Mouse (Mus musculus): ENCODE measurements around the gene 1190005I06Rik. TPM values are rescaled to one million over a fixed set of nuclear protein-coding genes. Genes with fewer than 3 reads are reported as not detected.

1190005I06Rik gene
- polyA plus RNA-seq, 1 experiment from 2014 or later: 8.3 TPM

DNA sequence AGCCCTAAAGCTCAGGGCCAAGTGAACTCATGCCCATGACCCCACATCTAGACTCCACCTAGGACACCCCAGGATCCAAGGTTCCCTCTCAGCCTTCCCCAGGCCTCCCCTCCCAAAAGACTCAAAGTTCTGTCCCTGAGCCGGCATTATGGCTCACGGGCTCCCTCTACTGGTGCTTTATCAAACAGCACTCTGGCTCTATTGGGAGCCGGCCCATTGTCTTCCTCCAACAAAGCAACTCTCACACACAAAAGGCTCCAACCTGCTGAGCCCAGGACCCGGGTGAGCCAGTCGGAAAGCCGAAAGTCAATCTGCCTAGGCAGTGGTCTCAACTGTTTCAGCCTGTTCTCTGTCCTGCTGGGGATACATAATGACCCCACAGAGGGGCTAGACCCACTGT, 29.3 kb downstream of the 1190005I06Rik start:
- no peak overlapping the region for H3K9ac ChIP-seq
- ATAC-seq (ENCODE audit: insufficient number of reproducible peaks, low FRiP score, low TSS enrichment, low read depth): peak; percentile 48; the same call in 1 of the 2 replicates
- no peaks in the 10 kb centered on the region for H3K9me3 ChIP-seq (replicated peaks)
- H3K27me3 ChIP-seq: no peaks in the 10 kb centered on the region
- no peak overlapping the region for H3K4me3 ChIP-seq (replicated peaks)
- no peak overlapping the region for H3K4me2 ChIP-seq (replicated peaks)
- H3K36me3 ChIP-seq: no peaks in the 10 kb centered on the region
- WGBS: 1% methylated on average over 6 of the region's 6 CpGs
- peaks cover 17% of the 10 kb centered on the region; the same call in 1 of the 2 replicates for H3K4me1 ChIP-seq
- H3K27ac ChIP-seq (replicated peaks): no peak overlapping the region

DNA sequence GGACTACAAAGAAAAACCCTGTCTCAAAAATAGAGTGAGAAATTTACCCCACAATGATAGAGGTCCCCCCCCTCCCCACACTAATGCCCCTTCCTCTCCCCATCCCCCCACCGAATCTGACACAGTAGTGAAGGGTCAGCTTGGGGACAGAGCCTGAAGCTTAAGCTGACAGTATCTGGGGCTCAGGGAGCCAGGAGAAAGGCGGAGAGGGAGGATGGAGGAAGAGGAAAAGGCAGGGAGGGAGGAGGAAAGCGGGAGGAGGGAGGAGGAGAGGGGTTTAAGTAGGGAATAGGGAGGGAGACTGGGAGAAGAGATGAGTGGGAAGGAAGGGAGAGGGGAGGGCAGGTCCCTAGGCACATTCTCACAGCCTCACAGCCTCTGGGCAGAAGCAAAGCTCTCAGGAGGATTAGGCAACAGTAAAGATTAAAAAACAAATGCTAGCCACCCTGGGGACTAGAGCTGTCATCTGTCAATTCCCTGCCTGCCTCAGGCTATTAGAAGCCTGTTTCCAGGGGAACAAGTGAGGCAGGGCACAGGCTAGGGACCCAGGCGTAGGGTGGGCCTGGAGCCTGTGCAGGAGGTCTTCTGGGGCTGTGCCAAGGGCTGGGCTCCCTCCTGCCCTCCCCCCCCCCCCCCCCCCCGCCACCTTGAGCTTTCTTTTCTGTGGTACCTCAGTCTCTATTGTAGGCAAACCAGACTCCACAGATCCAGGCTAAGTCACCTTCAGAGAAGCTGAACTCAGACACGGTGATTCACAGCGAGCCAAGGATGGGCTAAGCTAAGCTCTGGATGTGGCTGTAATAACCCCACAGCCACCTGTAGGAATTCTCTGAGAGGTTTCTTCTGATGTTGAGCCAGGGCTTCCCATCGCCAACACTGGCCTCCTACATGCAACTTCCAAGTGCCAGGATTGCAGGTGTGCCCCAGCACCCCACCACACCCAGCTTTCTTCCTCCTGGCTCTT, 30.5 kb downstream of the 1190005I06Rik start:
- no peaks in the 10 kb centered on the region for H3K36me3 ChIP-seq
- no peaks in the 10 kb centered on the region for H3K9me3 ChIP-seq (replicated peaks)
- no peaks in the 10 kb centered on the region for H3K27me3 ChIP-seq
- no peak overlapping the region for H3K4me3 ChIP-seq (replicated peaks)
- no peak overlapping the region for H3K9ac ChIP-seq
- peaks cover 17% of the 10 kb centered on the region; the same call in 1 of the 2 replicates for H3K4me1 ChIP-seq
- 31% methylated on average over 7 of the region's 8 CpGs for WGBS
- no peak overlapping the region for H3K4me2 ChIP-seq (replicated peaks)
- ATAC-seq (ENCODE audit: insufficient number of reproducible peaks, low FRiP score, low TSS enrichment, low read depth): no peak
- no peak overlapping the region for H3K27ac ChIP-seq (replicated peaks)

DNA sequence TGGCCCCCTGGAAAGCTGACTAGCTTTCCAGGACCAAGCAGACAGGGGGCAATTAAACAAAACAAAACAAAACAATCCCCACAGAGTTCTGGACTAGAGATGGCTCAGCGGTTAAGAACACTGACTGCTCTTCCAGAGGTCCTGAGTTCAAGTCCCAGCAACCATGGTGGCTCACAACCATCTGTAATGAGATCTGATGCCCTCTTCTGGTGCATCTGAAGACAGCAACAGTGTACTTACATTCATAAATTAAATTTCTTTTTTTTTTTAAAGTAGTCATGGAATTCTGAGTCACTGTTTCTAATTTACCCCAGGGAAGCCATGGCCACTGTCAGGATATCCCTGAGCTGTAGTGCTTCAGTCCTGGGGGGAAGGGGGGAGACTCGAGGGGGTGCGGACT, 32.9 kb downstream of the 1190005I06Rik start:
- H3K9ac ChIP-seq: no peak overlapping the region
- H3K36me3 ChIP-seq: no peaks in the 10 kb centered on the region
- H3K27ac ChIP-seq (replicated peaks): no peak overlapping the region
- H3K4me3 ChIP-seq (replicated peaks): no peak overlapping the region
- no peak overlapping the region for H3K4me2 ChIP-seq (replicated peaks)
- no peaks in the 10 kb centered on the region for H3K27me3 ChIP-seq
- 73% methylated on average over 3 of the region's 3 CpGs for WGBS
- H3K4me1 ChIP-seq: peaks cover 17% of the 10 kb centered on the region; the same call in 1 of the 2 replicates
- ATAC-seq (ENCODE audit: insufficient number of reproducible peaks, low FRiP score, low TSS enrichment, low read depth): no peak
- H3K9me3 ChIP-seq (replicated peaks): no peaks in the 10 kb centered on the region

DNA sequence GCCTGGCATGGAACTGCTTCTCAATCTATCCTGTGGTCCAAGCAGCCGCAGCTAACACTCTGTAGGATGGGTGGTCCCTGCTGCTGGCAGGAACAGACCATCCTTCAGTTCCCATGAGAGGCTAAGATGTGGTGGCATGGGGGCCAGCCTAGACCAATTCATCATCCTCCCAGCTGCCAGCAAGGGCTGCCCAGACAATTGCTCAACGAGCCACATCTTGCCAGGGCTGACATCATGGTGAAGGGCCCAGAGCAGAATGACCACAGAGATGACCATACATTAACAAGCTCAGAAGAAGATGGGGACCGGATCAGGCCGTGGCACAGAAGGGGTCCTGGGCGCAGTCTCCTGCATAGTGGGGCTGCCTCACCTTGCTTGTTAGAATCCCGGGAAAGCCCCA, 36.6 kb downstream of the 1190005I06Rik start:
- ATAC-seq (ENCODE audit: insufficient number of reproducible peaks, low FRiP score, low TSS enrichment, low read depth): no peak
- Histone ChIP-seq H3K4me2 (replicated peaks) (no peak overlapping the region), H3K27me3 (no peaks in the 10 kb centered on the region)

DNA sequence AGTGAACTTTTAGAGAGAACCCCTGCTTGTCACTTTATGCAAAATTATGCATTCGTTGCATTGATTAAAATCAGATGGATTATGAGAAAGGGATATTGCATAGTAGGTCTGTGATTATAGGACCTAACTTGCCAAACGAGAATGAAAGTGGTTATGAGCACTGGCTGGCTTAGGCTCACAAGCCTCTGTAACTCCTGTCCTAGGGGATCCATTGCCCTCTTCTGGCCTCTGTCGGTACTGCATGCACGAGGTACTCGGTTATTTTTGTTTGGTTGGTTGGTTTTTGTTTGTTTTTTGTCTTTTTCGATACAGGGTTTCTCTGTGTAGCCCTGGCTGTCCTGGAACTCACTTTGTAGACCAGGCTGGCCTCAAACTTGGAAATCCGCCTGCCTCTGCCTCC, 39.5 kb downstream of the 1190005I06Rik start:
- Histone ChIP-seq H3K4me3 (replicated peaks) (no peak overlapping the region), H3K27me3 (no peaks in the 10 kb centered on the region), H3K36me3 (no peaks in the 10 kb centered on the region), H3K4me1 (peaks cover 2% of the 10 kb centered on the region), H3K9me3 (replicated peaks) (no peaks in the 10 kb centered on the region), H3K27ac (replicated peaks) (no peak overlapping the region), H3K4me2 (replicated peaks) (no peak overlapping the region), H3K9ac (no peak overlapping the region)
- WGBS: 12% methylated on average over 7 of the region's 7 CpGs
- no peak for ATAC-seq (ENCODE audit: insufficient number of reproducible peaks, low FRiP score, low TSS enrichment, low read depth)

More for the DNA sequence above, 36.6 kb downstream of the 1190005I06Rik start:
- Histone ChIP-seq H3K9me3 (replicated peaks) (no peaks in the 10 kb centered on the region), H3K9ac (no peak overlapping the region), H3K36me3 (no peaks in the 10 kb centered on the region), H3K4me3 (replicated peaks) (no peak overlapping the region), H3K27ac (replicated peaks) (no peak overlapping the region), H3K4me1 (no peaks in the 10 kb centered on the region; the same call in 1 of the 2 replicates)
- WGBS: 76% methylated on average over 6 of the region's 6 CpGs

DNA sequence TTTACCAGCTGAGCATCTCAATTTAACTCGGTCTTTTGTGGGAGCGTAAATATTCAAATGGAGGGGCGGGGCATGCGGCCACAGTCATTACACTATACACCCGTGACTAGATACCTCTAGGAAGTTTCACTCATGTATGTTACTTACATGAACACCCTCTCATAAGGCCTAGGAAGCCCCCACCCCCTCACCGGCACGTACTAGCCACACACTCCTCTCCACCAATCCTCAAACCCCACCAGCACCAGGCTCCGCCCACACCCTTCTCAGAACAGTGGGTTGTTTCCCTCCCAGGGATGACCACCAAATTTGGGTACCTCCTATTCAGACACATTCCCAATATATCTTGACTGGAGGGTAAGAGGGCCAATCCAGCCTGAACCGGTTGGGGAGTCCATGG, 40.0 kb downstream of the 1190005I06Rik start:
- no peak for ATAC-seq (ENCODE audit: insufficient number of reproducible peaks, low FRiP score, low TSS enrichment, low read depth)

DNA sequence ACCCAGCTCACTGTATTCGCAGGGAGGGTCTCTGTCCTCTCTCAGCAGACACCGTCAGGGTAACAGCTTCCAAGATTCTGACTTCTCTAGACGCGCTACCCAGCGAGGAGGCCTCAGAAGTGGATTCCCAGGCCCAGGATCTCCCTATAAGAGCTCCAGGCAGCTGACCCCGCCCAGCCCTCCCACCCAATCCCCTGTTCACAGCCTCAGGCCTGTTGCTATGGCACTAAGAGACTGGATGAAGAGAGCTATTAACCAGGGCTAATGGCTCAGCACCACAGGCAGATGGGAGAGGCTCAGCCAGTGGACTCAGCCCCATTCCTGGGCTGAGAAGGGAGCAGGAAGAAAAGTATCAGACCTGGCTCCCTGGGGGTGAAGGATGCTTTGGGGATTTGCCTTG, 44.8 kb downstream of the 1190005I06Rik start:
- Histone ChIP-seq H3K9me3 (replicated peaks) (no peaks in the 10 kb centered on the region), H3K4me1 (peaks cover 19% of the 10 kb centered on the region), H3K27me3 (no peaks in the 10 kb centered on the region), H3K27ac (replicated peaks) (no peak overlapping the region), H3K4me2 (replicated peaks) (no peak overlapping the region), H3K9ac (no peak overlapping the region), H3K36me3 (no peaks in the 10 kb centered on the region), H3K4me3 (replicated peaks) (no peak overlapping the region)
- ATAC-seq (ENCODE audit: insufficient number of reproducible peaks, low FRiP score, low TSS enrichment, low read depth): no peak
- WGBS: 41% methylated on average over 6 of the region's 6 CpGs

More for the DNA sequence above, 40.0 kb downstream of the 1190005I06Rik start:
- H3K9ac ChIP-seq: no peak overlapping the region
- H3K9me3 ChIP-seq (replicated peaks): no peaks in the 10 kb centered on the region
- H3K36me3 ChIP-seq: no peaks in the 10 kb centered on the region
- H3K27ac ChIP-seq (replicated peaks): no peak overlapping the region
- H3K4me3 ChIP-seq (replicated peaks): no peak overlapping the region
- H3K4me1 ChIP-seq: peaks cover 6% of the 10 kb centered on the region
- no peaks in the 10 kb centered on the region for H3K27me3 ChIP-seq
- 78% methylated on average over 9 of the region's 9 CpGs for WGBS
- H3K4me2 ChIP-seq (replicated peaks): no peak overlapping the region

DNA sequence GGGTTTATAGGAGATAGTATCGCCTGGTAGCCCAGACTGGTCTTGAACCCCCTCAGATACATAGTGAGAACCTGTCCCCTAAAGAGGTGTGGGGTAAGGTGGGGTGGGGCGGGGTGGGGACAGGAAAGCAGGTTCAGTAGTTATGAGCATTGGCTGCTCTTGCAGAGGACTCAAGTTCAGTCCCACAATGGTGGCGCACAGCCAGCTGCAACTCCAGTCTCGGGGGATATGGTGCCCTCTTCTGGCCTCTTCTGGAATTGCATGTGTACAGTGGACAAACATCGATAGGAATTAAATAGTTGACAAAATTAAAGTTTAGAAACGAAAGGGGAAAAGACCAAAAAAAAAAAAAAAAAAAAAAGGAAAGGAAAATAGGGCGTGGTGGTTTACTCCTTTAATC, 47.9 kb downstream of the 1190005I06Rik start:
- no peak for ATAC-seq (ENCODE audit: insufficient number of reproducible peaks, low FRiP score, low TSS enrichment, low read depth)
- Histone ChIP-seq H3K9ac (no peak overlapping the region), H3K4me1 (peaks cover 19% of the 10 kb centered on the region), H3K27ac (replicated peaks) (no peak overlapping the region), H3K4me2 (replicated peaks) (no peak overlapping the region), H3K9me3 (replicated peaks) (no peaks in the 10 kb centered on the region), H3K4me3 (replicated peaks) (no peak overlapping the region), H3K36me3 (no peaks in the 10 kb centered on the region), H3K27me3 (no peaks in the 10 kb centered on the region)
- WGBS: 57% methylated on average over 7 of the region's 7 CpGs

DNA sequence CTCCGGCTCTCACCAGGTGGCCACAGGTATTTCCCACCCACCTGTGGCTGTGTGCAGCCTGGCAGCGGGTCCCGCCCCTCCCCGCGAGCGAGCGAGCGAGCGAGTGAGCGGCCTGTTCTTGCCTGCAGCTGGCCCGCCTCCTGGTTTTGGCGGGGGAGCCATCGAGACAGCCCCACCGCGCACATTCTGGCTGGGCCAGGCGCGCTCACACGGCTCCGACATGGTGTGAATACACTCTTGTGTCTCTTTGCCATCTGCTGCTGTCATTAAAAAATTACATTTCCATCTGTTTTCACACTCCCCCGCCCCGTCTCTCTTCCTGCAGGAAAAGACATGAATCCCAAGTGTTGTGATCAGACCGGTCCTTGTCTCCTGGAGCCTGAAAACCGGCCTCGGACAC, 48.9 kb downstream of the 1190005I06Rik start:
- H3K9me3 ChIP-seq (replicated peaks): no peaks in the 10 kb centered on the region
- no peaks in the 10 kb centered on the region for H3K36me3 ChIP-seq
- WGBS: 13% methylated on average over 24 of the region's 24 CpGs
- H3K4me1 ChIP-seq: peaks cover 19% of the 10 kb centered on the region
- 0 out of 2 replicates have a peak overlapping the region, but pooled peaks have one; percentile 29 for H3K27ac ChIP-seq (replicated peaks)
- peak; percentile 39; the same call in 1 of the 2 replicates for ATAC-seq (ENCODE audit: insufficient number of reproducible peaks, low FRiP score, low TSS enrichment, low read depth)
- H3K27me3 ChIP-seq: no peaks in the 10 kb centered on the region
- no peak overlapping the region for H3K9ac ChIP-seq
- peak overlapping the region; percentile 43 for H3K4me2 ChIP-seq (replicated peaks)
- H3K4me3 ChIP-seq (replicated peaks): peak overlapping the region; percentile 17

DNA sequence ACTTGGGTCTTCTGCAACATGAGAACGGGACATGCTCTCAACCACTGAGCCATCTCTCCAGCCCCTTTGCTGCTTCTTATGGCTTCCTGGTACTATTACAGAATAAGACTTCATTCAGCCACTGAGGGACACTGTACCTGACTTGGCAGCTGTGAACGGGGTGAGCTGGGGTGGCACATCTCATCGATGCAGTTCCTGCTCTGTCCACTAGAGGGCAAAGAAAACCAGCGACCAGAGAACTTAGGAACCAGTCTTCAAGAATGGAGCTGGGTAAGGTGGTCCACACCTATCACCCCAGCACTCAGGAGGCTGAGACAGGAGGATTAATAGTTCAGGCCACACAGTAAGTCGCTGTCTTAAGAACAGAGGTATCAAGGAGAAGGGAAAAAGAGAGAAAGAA, 51.5 kb downstream of the 1190005I06Rik start:
- H3K4me1 ChIP-seq: peaks cover 14% of the 10 kb centered on the region
- no peak overlapping the region for H3K9ac ChIP-seq
- no peaks in the 10 kb centered on the region for H3K9me3 ChIP-seq (replicated peaks)
- WGBS: 13% methylated on average over 5 of the region's 5 CpGs
- H3K27me3 ChIP-seq: no peaks in the 10 kb centered on the region
- no peak overlapping the region for H3K27ac ChIP-seq (replicated peaks)
- no peak overlapping the region for H3K4me2 ChIP-seq (replicated peaks)
- H3K36me3 ChIP-seq: no peaks in the 10 kb centered on the region
- ATAC-seq (ENCODE audit: insufficient number of reproducible peaks, low FRiP score, low TSS enrichment, low read depth): no peak
- no peak overlapping the region for H3K4me3 ChIP-seq (replicated peaks)

DNA sequence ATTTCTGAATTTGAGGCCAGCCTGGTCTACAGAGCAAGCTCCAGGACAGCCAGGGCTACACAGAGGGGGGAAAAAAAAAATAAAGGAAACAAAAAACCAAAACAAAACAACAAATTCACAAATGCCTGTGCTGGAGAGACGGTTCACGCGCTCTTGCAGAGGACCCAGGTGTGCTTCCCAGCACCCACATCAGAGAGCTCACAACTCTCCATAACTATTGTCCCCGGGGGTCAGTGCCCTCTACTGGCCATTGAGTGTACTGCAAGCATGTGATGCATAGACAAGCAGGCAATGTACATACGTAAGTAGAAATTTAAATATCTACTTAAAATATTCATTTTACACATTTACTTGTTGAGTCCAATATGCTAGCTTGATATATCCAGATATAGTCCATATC, 52.9 kb downstream of the 1190005I06Rik start:
- no peaks in the 10 kb centered on the region for H3K9me3 ChIP-seq (replicated peaks)
- H3K4me1 ChIP-seq: peaks cover 20% of the 10 kb centered on the region
- H3K4me3 ChIP-seq (replicated peaks): no peak overlapping the region
- no peaks in the 10 kb centered on the region for H3K27me3 ChIP-seq
- no peak for ATAC-seq (ENCODE audit: insufficient number of reproducible peaks, low FRiP score, low TSS enrichment, low read depth)
- H3K27ac ChIP-seq (replicated peaks): no peak overlapping the region
- H3K4me2 ChIP-seq (replicated peaks): no peak overlapping the region
- 84% methylated on average over 5 of the region's 5 CpGs for WGBS
- H3K9ac ChIP-seq: no peak overlapping the region
- H3K36me3 ChIP-seq: no peaks in the 10 kb centered on the region
